Mouse (Mus musculus): ENCODE measurements around the gene Hint3. TPM values are rescaled to one million over a fixed set of nuclear protein-coding genes. Genes with fewer than 3 reads are reported as not detected.

The Hint3 gene
- polyA plus RNA-seq, 1 experiment: 159 TPM

DNA sequence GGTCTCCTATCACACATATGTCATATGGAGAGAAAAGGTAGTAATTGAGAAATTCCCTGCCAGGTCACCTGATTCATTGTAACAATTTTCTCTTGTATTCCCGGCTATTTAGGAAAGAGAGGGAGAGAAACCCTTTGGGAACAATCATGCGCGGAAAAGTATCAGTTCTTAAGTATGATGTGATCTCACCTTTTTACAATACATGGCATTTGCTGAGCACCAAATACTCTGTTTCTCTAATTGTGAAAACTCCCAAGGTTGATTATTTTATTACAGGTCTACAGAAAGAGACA is 10.6 kb downstream of the Hint3 start:
- H3K27ac ChIP-seq (replicated peaks; ENCODE audit: low read depth, low read length): peak overlapping the region; percentile 16; the same call in 1 of the 2 replicates
- H3K4me3 ChIP-seq (ENCODE audit: insufficient read depth, low read depth, low read length): peak overlapping the region; percentile 34; the same call in 1 of the 2 replicates
- no peaks in the 10 kb centered on the region; the same call in 1 of the 2 replicates for H3K4me1 ChIP-seq (ENCODE audit: control insufficient read depth, insufficient read depth, insufficient read length, low read length)

GRCm38 (mm10) chr10:30618091-30618917 is 11.1 kb downstream of the Hint3 start:
- peak overlapping the region; percentile 83 for H3K27ac ChIP-seq (replicated peaks; ENCODE audit: low read depth, low read length)
- peak overlapping the region; percentile 67 for H3K4me3 ChIP-seq (ENCODE audit: insufficient read depth, low read depth, low read length)
- no peaks in the 10 kb centered on the region; the same call in 1 of the 2 replicates for H3K4me1 ChIP-seq (ENCODE audit: control insufficient read depth, insufficient read depth, insufficient read length, low read length)

GRCm38 (mm10) chr10:30613039-30613438 is 16.4 kb downstream of the Hint3 start:
- no peak overlapping the region for H3K4me3 ChIP-seq (ENCODE audit: insufficient read depth, low read depth, low read length)
- H3K27ac ChIP-seq (replicated peaks; ENCODE audit: low read depth, low read length): no peak overlapping the region
- H3K4me1 ChIP-seq (ENCODE audit: control insufficient read depth, insufficient read depth, insufficient read length, low read length): no peaks in the 10 kb centered on the region

DNA sequence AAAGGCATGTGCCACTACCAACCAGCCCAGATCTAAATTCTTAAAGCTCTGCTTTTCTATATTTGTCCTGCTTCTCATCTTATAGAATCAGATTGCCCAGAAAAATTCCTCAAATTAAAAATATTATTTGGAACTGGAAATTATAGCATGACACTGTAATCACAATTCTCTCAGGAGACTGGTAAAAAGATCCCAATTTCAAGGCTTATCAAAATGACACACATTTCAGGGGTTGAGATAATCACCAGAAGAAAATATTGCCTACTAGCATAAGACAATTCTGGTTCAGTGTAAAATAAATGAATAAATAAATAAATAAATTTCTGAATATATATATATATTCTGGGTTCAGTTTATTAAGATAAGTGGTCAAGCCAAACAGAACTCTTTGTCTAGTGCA is 19.8 kb downstream of the Hint3 start:
- Histone ChIP-seq H3K4me1 (ENCODE audit: control insufficient read depth, insufficient read depth, insufficient read length, low read length) (no peaks in the 10 kb centered on the region), H3K27ac (replicated peaks; ENCODE audit: low read depth, low read length) (no peak overlapping the region)

GRCm38 (mm10) chr10:30608109-30608508 is 21.3 kb downstream of the Hint3 start:
- no peak overlapping the region for H3K27ac ChIP-seq (replicated peaks; ENCODE audit: low read depth, low read length)
- H3K4me3 ChIP-seq (ENCODE audit: insufficient read depth, low read depth, low read length): no peak overlapping the region
- no peaks in the 10 kb centered on the region for H3K4me1 ChIP-seq (ENCODE audit: control insufficient read depth, insufficient read depth, insufficient read length, low read length)

More for the DNA sequence above, 19.8 kb downstream of the Hint3 start:
- H3K4me3 ChIP-seq (ENCODE audit: insufficient read depth, low read depth, low read length): no peak overlapping the region

DNA sequence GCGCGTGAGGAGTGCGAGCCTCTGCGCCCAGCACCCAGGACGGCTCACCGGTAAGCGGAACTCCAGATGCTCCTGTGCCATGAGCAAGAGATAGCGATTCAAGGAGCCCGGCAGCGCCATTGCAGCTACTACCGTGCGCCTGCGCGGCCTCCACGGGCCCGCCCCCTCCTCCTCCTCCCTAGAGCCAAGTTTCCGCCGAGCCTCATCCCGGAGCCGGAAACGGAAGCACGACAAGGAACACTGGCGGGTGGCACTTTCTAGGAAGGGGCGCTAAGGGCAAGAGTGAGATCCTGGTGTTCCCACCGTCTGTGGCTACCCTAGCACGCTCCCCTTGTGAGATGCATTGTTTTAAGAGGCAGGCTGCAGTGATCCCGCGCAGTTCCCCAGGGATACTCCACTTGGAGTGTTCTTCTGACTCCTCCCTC is 28.9 kb downstream of the Hint3 start, which contains the start of gene Trmt11:
Gene Trmt11, minus strand, starts transcription at position 208 of the 425 bp plus-strand sequence.
- Histone ChIP-seq H3K4me1 (ENCODE audit: control insufficient read depth, insufficient read depth, insufficient read length, low read length) (no peaks in the 10 kb centered on the region), H3K4me3 (ENCODE audit: insufficient read depth, low read depth, low read length) (peak within 1 kb of the TSS; percentile 63), H3K27ac (replicated peaks; ENCODE audit: low read depth, low read length) (peak within 1 kb of the TSS; percentile 70)

DNA sequence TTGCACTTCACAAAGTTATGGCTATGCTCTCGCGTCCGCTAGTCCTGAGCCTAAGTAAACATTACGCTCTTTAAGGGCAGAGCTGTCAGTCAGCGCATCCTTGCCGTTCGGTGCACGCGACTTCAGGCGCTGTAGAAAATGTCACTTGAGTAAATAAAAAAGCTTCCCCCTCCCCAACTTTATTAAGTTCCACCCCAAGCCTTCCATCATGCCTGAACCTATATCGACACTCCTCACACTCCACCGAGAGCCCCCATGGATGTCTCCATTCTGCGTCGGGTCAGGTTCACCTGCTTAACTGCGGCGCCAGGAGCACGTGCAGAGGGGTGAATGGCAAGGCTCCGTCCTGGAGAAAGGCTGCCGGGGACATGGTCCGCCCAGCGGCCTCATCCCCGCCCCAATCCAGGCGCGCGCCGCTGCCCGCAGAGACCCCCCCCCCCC is 29.3 kb downstream of the Hint3 start:
- Histone ChIP-seq H3K27ac (replicated peaks; ENCODE audit: low read depth, low read length) (no peak overlapping the region), H3K4me3 (ENCODE audit: insufficient read depth, low read depth, low read length) (peak overlapping the region; percentile 63), H3K4me1 (ENCODE audit: control insufficient read depth, insufficient read depth, insufficient read length, low read length) (no peaks in the 10 kb centered on the region)

GRCm38 (mm10) chr10:30587037-30587436 is 42.4 kb downstream of the Hint3 start:
- H3K4me1 ChIP-seq (ENCODE audit: control insufficient read depth, insufficient read depth, insufficient read length, low read length): no peaks in the 10 kb centered on the region
- no peak overlapping the region for H3K4me3 ChIP-seq (ENCODE audit: insufficient read depth, low read depth, low read length)
- no peak overlapping the region for H3K27ac ChIP-seq (replicated peaks; ENCODE audit: low read depth, low read length)

GRCm38 (mm10) chr10:30585691-30586090 is 43.7 kb downstream of the Hint3 start:
- H3K27ac ChIP-seq (replicated peaks; ENCODE audit: low read depth, low read length): no peak overlapping the region
- no peak overlapping the region for H3K4me3 ChIP-seq (ENCODE audit: insufficient read depth, low read depth, low read length)
- H3K4me1 ChIP-seq (ENCODE audit: control insufficient read depth, insufficient read depth, insufficient read length, low read length): no peaks in the 10 kb centered on the region

- Histone ChIP-seq H3K27ac (replicated peaks; ENCODE audit: low read depth, low read length) (no peak overlapping the region), H3K4me3 (ENCODE audit: insufficient read depth, low read depth, low read length) (no peak overlapping the region), H3K4me1 (ENCODE audit: control insufficient read depth, insufficient read depth, insufficient read length, low read length) (no peaks in the 10 kb centered on the region)
Observed at GRCm38 (mm10) chr10:30577670-30578280, 51.7 kb downstream of the Hint3 start.

DNA sequence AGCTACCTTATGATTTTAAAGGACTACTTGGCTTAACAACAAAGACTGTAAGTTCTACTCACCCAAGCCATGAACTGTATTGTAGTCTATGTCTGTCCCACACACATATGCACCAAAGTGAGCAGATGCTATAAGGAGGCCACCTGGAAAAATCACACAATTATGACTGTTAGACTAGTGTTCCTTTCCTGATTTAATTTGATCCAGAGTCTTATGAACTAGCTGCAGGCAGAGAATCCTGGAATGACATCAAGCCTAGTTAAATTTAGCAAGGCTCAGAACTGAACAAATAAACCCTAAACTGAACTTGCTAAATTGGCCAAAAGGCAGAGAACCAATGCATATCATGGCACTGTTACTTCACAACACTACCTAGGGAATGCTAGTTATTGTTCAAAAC is 63.1 kb downstream of the Hint3 start:
- H3K4me1 ChIP-seq (ENCODE audit: control insufficient read depth, insufficient read depth, insufficient read length, low read length): no peaks in the 10 kb centered on the region
- no peak overlapping the region for H3K4me3 ChIP-seq (ENCODE audit: insufficient read depth, low read depth, low read length)
- no peak overlapping the region for H3K27ac ChIP-seq (replicated peaks; ENCODE audit: low read depth, low read length)

DNA sequence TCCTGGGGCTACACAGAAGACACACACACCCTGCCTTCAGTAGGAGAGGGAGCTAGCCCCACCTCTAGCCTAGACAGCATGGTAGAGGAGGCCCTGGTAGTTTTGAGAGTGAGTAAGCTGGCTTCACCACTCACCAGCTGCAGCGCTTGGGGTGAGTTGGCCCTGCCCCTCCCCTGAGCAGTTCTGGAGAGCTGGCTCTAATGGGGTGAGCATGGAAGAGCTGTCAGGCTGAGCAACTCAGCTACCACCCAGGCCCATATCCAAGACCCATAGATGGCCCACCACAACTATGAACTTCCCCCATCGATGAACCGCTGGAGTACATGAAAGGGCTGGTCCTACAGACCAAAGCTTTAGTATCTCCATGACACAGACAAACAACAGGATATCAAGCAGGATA is 64.8 kb downstream of the Hint3 start:
- H3K4me1 ChIP-seq (ENCODE audit: control insufficient read depth, insufficient read depth, insufficient read length, low read length): no peaks in the 10 kb centered on the region
- H3K27ac ChIP-seq (replicated peaks; ENCODE audit: low read depth, low read length): no peak overlapping the region
- H3K4me3 ChIP-seq (ENCODE audit: insufficient read depth, low read depth, low read length): no peak overlapping the region

Other genes starting within 250 kb of the Hint3 start
- gene Trmt11, start 28.9 kb downstream of the Hint3 start, polyA plus RNA-seq (2012; ENCODE audit: insufficient read depth, insufficient read length, missing spikeins): 11.9 and 14.6 TPM in 2 replicates
- 11.1 and 20.7 TPM in 2 replicates for gene Ncoa7, start 173.7 kb upstream of the Hint3 start, polyA plus RNA-seq (2012; ENCODE audit: insufficient read depth, insufficient read length, missing spikeins)
- gene Hey2, start 213.2 kb upstream of the Hint3 start, polyA plus RNA-seq (2012; ENCODE audit: insufficient read depth, insufficient read length, missing spikeins): 0.67 and 2.0 TPM in 2 replicates